Mouse (Mus musculus): Measurements from ENCODE around the gene Rapgefl1. TPM values are rescaled to one million over a fixed set of nuclear protein-coding genes. Genes with fewer than 3 reads are reported as not detected.

The Rapgefl1 gene
- total and polyA plus RNA-seq, 3 experiments = 0.08 to 0.29 TPM; not detected in 1

DNA sequence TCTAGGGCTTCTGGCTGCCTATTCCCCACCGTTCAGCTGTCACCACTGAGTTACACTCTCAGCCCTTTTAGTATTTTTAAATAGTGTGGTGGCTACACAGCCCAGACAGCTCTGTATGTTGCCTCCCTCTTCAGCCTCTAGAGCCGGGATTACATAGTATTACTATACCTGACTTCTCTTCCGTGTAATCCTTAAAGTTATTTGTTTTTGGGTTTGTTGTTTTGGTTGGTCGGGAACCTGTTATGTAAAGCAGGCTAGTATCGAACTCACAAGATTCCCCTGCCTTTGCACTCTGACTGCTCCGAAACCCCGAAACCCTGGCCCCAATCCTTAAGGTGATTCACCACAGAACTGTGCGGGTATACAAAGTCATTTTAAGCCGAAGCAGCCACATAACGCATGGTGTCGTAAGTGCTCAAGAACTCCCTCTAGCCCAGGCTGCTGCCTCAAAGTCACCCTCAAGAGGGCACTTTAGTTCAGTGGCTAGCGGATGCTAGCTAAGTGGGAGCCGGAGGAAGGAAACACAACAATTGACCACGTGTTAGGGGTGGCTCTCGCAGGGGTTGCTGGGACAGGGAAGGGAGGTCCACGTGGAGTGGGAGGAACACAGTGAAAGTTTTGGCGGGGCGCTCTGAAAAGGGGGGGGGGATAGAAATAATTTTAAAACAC, 47.9 kb upstream of the Rapgefl1 start:
- Histone ChIP-seq H3K4me2 (ENCODE audit: insufficient read depth, low read depth, poor library complexity, severe bottlenecking) (peak overlapping the region; percentile 94), H3K36me3 (replicated peaks in 1 of 2; ENCODE audit: control insufficient read depth in 1 of 2, insufficient read depth in 1 of 2, low read length in 1 of 2) (peaks cover 0 to 2% of the 10 kb centered on the region in 2 experiments), H3K4me3 (replicated peaks in 1 of 3; ENCODE audit: low read depth in 2 of 3, low read length in 2 of 3, poor library complexity in 1 of 3) (peak overlapping the region; percentile 66 to 78 (median 72)), H3K27me3 (replicated peaks) (peaks cover 15% of the 10 kb centered on the region), H3K27ac (ENCODE audit: insufficient read depth, low read depth) (peak overlapping the region; percentile 58), H3K4me1 (ENCODE audit: control insufficient read depth in 1 of 2, insufficient read depth in 2 of 2) (peaks cover 2 to 60% of the 10 kb centered on the region in 2 experiments), H3K9ac (ENCODE audit: insufficient read depth, low read depth) (peak overlapping the region; percentile 81), H3K79me2 (replicated peaks; ENCODE audit: control insufficient read depth, extremely low read depth, insufficient read depth, poor library complexity, severe bottlenecking) (0 out of 2 replicates have a peak, but pooled peaks cover 3% of the 10 kb centered on the region), H3K9me3 (replicated peaks; ENCODE audit: low read length) (no peaks in the 10 kb centered on the region)
- TF ChIP-seq BHLHE40 (IDR thresholded peaks at IDR 0.05; ENCODE audit: low read depth, low read length) (peak; percentile 75), MEF2A (IDR thresholded peaks at IDR 0.05; ENCODE audit: borderline replicate concordance, low read depth, low read length) (peak; percentile 90), CHD2 (IDR thresholded peaks at IDR 0.05; ENCODE audit: low read length) (peak; percentile 77), POLR2A (IDR thresholded peaks at IDR 0.05; ENCODE audit: low read depth, low read length) (peak; percentile 82), EP300 (IDR thresholded peaks at IDR 0.05; ENCODE audit: low read length) (no peak; the same call in 1 of the 2 replicates), USF2 (conservative IDR thresholded peaks at IDR 0.05; ENCODE audit: low read depth, low read length) (peak; percentile 83), NRF1 (IDR thresholded peaks at IDR 0.05; ENCODE audit: low read depth, low read length) (peak; percentile 37; the same call in 1 of the 2 replicates), PAX5 (IDR thresholded peaks at IDR 0.05; ENCODE audit: low read length) (no peak), MAFK (IDR thresholded peaks at IDR 0.05; ENCODE audit: insufficient replicate concordance, low read length) (no peak), KAT2A (IDR thresholded peaks at IDR 0.05; ENCODE audit: insufficient replicate concordance, low read length) (peak; percentile 82; the same call in 1 of the 2 replicates), MAZ (IDR thresholded peaks at IDR 0.05; ENCODE audit: low read depth, low read length) (peak; percentile 93), RCOR1 (conservative IDR thresholded peaks at IDR 0.05; ENCODE audit: low read depth, low read length) (no peak; the same call in 1 of the 2 replicates), MXI1 (IDR thresholded peaks at IDR 0.05; ENCODE audit: low read depth, low read length) (peak; percentile 100), CTCF (conservative IDR thresholded peaks at IDR 0.05 in 1 of 2, IDR thresholded peaks at IDR 0.05 in 1 of 2; ENCODE audit: low read depth in 2 of 2, low read length in 2 of 2) (peak; percentile 45 to 99; a peak in 3 of 4 replicates), ZC3H11A (IDR thresholded peaks at IDR 0.05; ENCODE audit: low read depth, low read length) (peak; percentile 74), NELFE (IDR thresholded peaks at IDR 0.05; ENCODE audit: low read depth, low read length) (peak; percentile 84), SIN3A (IDR thresholded peaks at IDR 0.05; ENCODE audit: low read length) (peak; percentile 100), ZKSCAN1 (IDR thresholded peaks at IDR 0.05; ENCODE audit: borderline replicate concordance, low read depth, low read length) (no peak), ZNF384 (IDR thresholded peaks at IDR 0.05; ENCODE audit: low read depth, low read length) (peak; percentile 54; the same call in 1 of the 2 replicates), MAX (IDR thresholded peaks at IDR 0.05; ENCODE audit: low read length) (peak; percentile 100), IRF4 (IDR thresholded peaks at IDR 0.05; ENCODE audit: low read depth, low read length) (peak; percentile 86), POLR2AphosphoS2 (IDR thresholded peaks at IDR 0.05; ENCODE audit: low read depth, low read length) (peak; percentile 73; the same call in 1 of the 2 replicates), MYC (IDR thresholded peaks at IDR 0.05; ENCODE audit: low read depth, low read length) (peak; percentile 100), JUN (IDR thresholded peaks at IDR 0.05; ENCODE audit: insufficient read depth, low read depth, low read length) (no peak; the same call in 1 of the 2 replicates), UBTF (IDR thresholded peaks at IDR 0.05; ENCODE audit: low read depth, low read length) (peak; percentile 66), ZMIZ1 (IDR thresholded peaks at IDR 0.05; ENCODE audit: low read depth, low read length) (peak; percentile 84), TBP (conservative IDR thresholded peaks at IDR 0.05; ENCODE audit: low read depth, low read length) (0 out of 2 replicates have a peak, but pooled peaks have one; percentile 59), ETS1 (conservative IDR thresholded peaks at IDR 0.05; ENCODE audit: low read depth, low read length) (peak; percentile 71), SMC3 (IDR thresholded peaks at IDR 0.05; ENCODE audit: low read depth, low read length) (peak; percentile 92), E2F4 (IDR thresholded peaks at IDR 0.05; ENCODE audit: insufficient replicate concordance, low read depth, low read length) (peak; percentile 78; the same call in 1 of the 2 replicates), RAD21 (IDR thresholded peaks at IDR 0.05; ENCODE audit: low read depth, low read length) (peak; percentile 91), TCF12 (IDR thresholded peaks at IDR 0.05; ENCODE audit: low read depth, low read length) (peak; percentile 88), JUND (conservative IDR thresholded peaks at IDR 0.05; ENCODE audit: low read depth, low read length) (peak; percentile 72), ELF1 (IDR thresholded peaks at IDR 0.05; ENCODE audit: low read depth, low read length) (peak; percentile 82), GABPA (IDR thresholded peaks at IDR 0.05; ENCODE audit: insufficient replicate concordance, low read depth, low read length) (no peak; the same call in 1 of the 2 replicates), HCFC1 (IDR thresholded peaks at IDR 0.05; ENCODE audit: low read depth, low read length) (peak; percentile 88), CHD1 (IDR thresholded peaks at IDR 0.05; ENCODE audit: low read depth, low read length) (no peak), USF1 (IDR thresholded peaks at IDR 0.05; ENCODE audit: low read depth, low read length) (peak; percentile 90)
- DNase-seq (ENCODE audit: extremely low read depth) = peak; percentile 99
- in situ Hi-C loops (cut with MboI; ENCODE audit: low pct_ligation_motif_present, low pct_unique_long_range_greater_than_20kb, low sequenced_read_pairs) = loop anchor here (5.0 to 10.0 kb wide), 2 partner anchors 64 to 91 kb away; partner anchors contain the start of gene Med24
- dilution Hi-C loops (cut with MboI; ENCODE audit: extremely low pct_ligation_motif_present, extremely low pct_unique_long_range_greater_than_20kb, low sequenced_read_pairs) = no loop called here
